Mouse (Mus musculus) ES-Bruce4 (cell line): ENCODE results near the gene Metrnl. TPM values are rescaled to one million over a fixed set of nuclear protein-coding genes. Genes with fewer than 3 reads are reported as not detected.
"Not testable (repeated sequence)": the region's sequence is repeated elsewhere in the genome, so short reads cannot be mapped to it uniquely, and the experiment has no call there.

ENCODE experiments used
- H3K27ac ChIP-seq: 2 replicates; pipeline ENCODE4 v1.5.1; 2012; ENCODE audit warnings: low read length, inconsistent platforms; ENCODE audit not compliant: insufficient read depth
- H3K27me3 ChIP-seq: 2 replicates; pipeline ENCODE4 v1.6.1; 2012; ENCODE audit warnings: mild to moderate bottlenecking, low read length, inconsistent platforms; ENCODE audit not compliant: control insufficient read depth, poor library complexity, insufficient read depth, severe bottlenecking
- H3K36me3 ChIP-seq: 2 replicates; pipeline ENCODE4 v1.6.1; 2012; ENCODE audit warnings: inconsistent platforms, mild to moderate bottlenecking, low read length, moderate library complexity; ENCODE audit not compliant: control insufficient read depth, poor library complexity, insufficient read depth, severe bottlenecking
- H3K4me1 ChIP-seq: one replicate; pipeline ENCODE4 v1.8.1; 2011; ENCODE audit warnings: low read length; ENCODE audit not compliant: control insufficient read depth, insufficient read depth
- H3K4me3 ChIP-seq: 2 replicates; pipeline ENCODE4 v1.5.1; 2011; ENCODE audit warnings: low read depth, mild to moderate bottlenecking, low read length
- H3K9ac ChIP-seq: 2 replicates; pipeline ENCODE4 v1.6.1; 2012; ENCODE audit warnings: low read depth, mild to moderate bottlenecking, inconsistent platforms; ENCODE audit not compliant: poor library complexity, severe bottlenecking
- H3K9me3 ChIP-seq: replicated peaks from 2 replicates; pipeline ENCODE4 v1.6.1; 2012; ENCODE audit warnings: mild to moderate bottlenecking, low read length, inconsistent platforms; ENCODE audit not compliant: control insufficient read depth, poor library complexity, insufficient read depth, severe bottlenecking
- CTCF ChIP-seq: IDR thresholded peaks from one replicate; pipeline ENCODE4 v1.8.1; 2011; ENCODE audit warnings: low read depth, low read length
- EP300 ChIP-seq: IDR thresholded peaks from 2 replicates; pipeline ENCODE4 v1.6.1; 2011; ENCODE audit warnings: low read depth, low read length; ENCODE audit not compliant: insufficient read depth
- POLR2A ChIP-seq: IDR thresholded peaks from one replicate; pipeline ENCODE4 v1.8.1; 2011; ENCODE audit warnings: low read length; ENCODE audit not compliant: insufficient read depth
- polyA plus RNA-seq: library from polyadenylated mRNA; stranded (reverse); fragments of >200 nt; gene quantifications from 2 replicates; pipeline ENCODE4 v1.2.4, GENCODE M21; 2011; ENCODE audit warnings: low read depth; ENCODE audit not compliant: missing spikeins, insufficient read depth, insufficient read length

The Metrnl gene
- polyA plus RNA-seq, 1 experiment: 2.6 TPM

- Histone ChIP-seq H3K36me3 (peaks cover 3% of the 10 kb centered on the region), H3K4me1 (peaks cover 2% of the 10 kb centered on the region), H3K27ac (no peak overlapping the region), H3K9me3 (no peaks in the 10 kb centered on the region), H3K4me3 (no peak overlapping the region), H3K27me3 (no peaks in the 10 kb centered on the region), H3K9ac (no peak overlapping the region)
- TF ChIP-seq CTCF: no peak
- TF ChIP-seq EP300: no peak
- TF ChIP-seq POLR2A: no peak
Observed at GRCm38 (mm10) chr11:121655166-121655806, 46.1 kb upstream of the Metrnl start.

DNA sequence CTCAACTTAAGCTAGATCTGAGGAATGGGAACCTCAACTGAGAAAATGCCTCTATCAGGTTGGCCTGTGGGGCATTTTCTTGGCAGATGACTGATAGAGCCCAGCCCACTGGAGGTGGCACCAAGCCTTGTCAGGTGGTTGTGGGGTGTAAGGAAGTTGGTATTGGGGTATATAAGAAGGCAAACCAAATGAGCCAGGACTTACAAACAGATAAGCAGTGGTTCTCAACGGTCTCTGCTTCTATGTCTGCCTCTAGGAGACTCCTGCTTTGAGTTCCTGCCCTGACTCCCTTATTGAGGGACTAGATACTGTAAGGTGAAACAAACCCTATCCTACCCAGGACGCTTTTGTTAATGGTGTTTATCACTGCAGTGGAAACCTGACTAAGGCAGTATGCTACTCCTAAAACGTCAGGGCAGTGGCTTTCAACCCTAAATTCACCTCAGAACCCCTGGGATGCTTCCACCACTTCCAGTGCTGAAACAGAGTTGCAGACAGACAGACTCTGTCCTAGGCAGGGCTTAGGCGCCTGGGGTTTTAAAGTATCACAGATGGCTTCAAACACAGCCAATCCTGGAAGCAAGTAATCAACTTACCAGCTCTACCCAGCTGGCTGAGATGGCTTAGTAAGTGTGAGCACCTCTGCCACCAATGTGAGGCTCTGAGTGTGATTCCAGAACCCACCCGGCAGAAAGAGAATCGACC, 45.4 kb upstream of the Metrnl start:
- Histone ChIP-seq H3K9ac (no peak overlapping the region), H3K4me3 (no peak overlapping the region), H3K4me1 (peaks cover 2% of the 10 kb centered on the region), H3K36me3 (peaks cover 3% of the 10 kb centered on the region), H3K27ac (no peak overlapping the region), H3K9me3 (no peaks in the 10 kb centered on the region), H3K27me3 (no peaks in the 10 kb centered on the region)
- TF ChIP-seq POLR2A: no peak
- TF ChIP-seq CTCF: no peak
- TF ChIP-seq EP300: no peak

DNA sequence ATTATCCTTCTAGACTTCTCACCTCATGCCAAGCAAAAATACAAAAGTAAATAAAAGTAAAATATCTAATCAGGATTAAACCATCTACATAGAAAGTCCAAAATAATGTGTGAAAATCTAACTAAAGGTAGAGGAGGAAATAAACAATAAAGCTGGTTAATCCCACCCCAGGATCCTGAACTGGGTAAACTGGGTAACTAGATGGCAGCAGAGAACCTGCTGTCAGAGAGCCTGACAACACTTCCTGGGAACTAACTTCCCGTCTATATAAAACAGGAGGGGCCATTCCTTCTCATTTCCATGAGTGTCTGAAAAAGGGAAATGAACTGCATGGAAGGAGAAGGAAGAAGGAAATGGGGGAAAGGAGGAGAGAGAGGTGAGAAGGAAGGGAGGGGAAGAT, 43.2 kb upstream of the Metrnl start:
- no peaks in the 10 kb centered on the region for H3K27me3 ChIP-seq
- no peaks in the 10 kb centered on the region for H3K9me3 ChIP-seq
- H3K36me3 ChIP-seq: peaks cover 3% of the 10 kb centered on the region
- H3K4me3 ChIP-seq: no peak overlapping the region
- H3K4me1 ChIP-seq: no peaks in the 10 kb centered on the region
- H3K9ac ChIP-seq: no peak overlapping the region
- no peak overlapping the region for H3K27ac ChIP-seq
- no peak for TF ChIP-seq EP300

DNA sequence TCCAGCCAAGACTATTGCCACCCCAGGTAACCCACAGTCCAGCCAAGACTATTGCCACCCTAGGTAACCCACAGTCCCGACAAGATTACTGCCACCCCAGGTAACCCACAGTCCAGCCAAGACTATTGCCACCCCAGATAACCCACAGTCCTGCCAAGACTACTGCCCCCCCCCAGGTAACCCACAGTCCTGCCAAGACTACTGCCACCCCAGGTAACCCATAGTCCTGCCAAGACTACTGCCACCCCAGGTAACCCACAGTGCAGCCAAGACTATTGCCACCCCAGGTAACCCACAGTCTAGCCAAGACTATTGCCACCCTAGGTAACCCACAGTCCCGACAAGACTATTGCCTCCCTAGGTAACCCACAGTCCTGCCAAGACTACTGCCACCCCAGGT, 40.7 kb upstream of the Metrnl start:
- H3K9ac ChIP-seq, H3K27me3 ChIP-seq, H3K27ac ChIP-seq, H3K4me1 ChIP-seq, H3K4me3 ChIP-seq, H3K36me3 ChIP-seq, H3K9me3 ChIP-seq: not testable (repeated sequence)

DNA sequence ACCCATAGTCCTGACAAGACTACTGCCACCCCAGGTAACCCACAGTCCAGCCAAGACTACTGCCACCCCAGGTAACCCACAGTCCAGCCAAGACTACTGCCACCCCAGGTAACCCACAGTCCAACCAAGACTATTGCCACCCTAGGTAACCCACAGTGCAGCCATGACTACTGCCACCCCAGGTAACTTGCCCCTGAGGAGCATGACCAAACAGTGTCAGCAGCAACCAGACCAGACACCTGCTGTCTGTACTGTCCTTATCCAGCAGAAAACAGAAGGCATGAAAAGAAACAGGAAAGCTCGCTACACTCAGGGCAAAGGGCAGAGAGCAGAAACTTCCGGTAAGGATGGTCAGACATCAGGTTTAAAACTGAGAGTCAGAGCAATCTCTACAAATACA, 40.2 kb upstream of the Metrnl start:
- Histone ChIP-seq H3K4me3 (no peak overlapping the region), H3K27ac (no peak overlapping the region), H3K4me1 (no peaks in the 10 kb centered on the region), H3K9me3 (no peaks in the 10 kb centered on the region), H3K9ac (no peak overlapping the region), H3K36me3 (peaks cover 2% of the 10 kb centered on the region), H3K27me3 (no peaks in the 10 kb centered on the region)
- TF ChIP-seq POLR2A (no peak), CTCF (no peak), EP300 (no peak)

DNA sequence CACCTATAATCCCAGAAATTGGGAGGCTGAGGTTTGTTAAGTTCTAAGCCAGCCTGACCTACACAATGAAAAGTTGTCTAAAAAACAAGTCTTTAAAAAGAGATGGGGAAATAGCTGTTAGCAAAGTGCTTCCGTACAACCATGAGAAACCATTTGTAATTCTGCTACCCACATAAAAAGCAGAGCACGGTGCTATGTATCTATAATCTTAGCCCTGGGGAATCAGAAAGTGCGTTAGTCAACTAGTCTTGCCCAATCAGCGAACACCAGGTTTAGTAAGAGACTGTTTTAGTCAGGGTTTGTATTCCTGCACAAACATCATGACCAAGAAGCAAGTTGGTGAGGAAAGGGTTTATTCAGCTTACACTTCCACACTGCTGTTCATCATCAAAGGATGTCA, 33.8 kb upstream of the Metrnl start:
- Histone ChIP-seq H3K27ac (no peak overlapping the region), H3K9ac (no peak overlapping the region), H3K36me3 (peaks cover 6% of the 10 kb centered on the region; the same call in 1 of the 2 replicates), H3K27me3 (no peaks in the 10 kb centered on the region), H3K4me3 (no peak overlapping the region), H3K9me3 (no peaks in the 10 kb centered on the region), H3K4me1 (no peaks in the 10 kb centered on the region)
- TF ChIP-seq EP300: no peak
- TF ChIP-seq CTCF: no peak
- TF ChIP-seq POLR2A: no peak
